Mouse (Mus musculus): ENCODE results near the gene Stx8. TPM values are rescaled to one million over a fixed set of nuclear protein-coding genes. Genes with fewer than 3 reads are reported as not detected.

The Stx8 gene
- polyA plus RNA-seq, 1 experiment from 2014 or later = 59.7 TPM

GRCm38 (mm10) chr11:68200500-68200899 lies 234.5 kb downstream of the Stx8 start:
- H3K9ac ChIP-seq = no peak overlapping the region
- H3K36me3 ChIP-seq = no peaks in the 10 kb centered on the region
- no peak overlapping the region for H3K27ac ChIP-seq
- H3K4me1 ChIP-seq (replicated peaks) = peaks cover 24% of the 10 kb centered on the region
- H3K9me3 ChIP-seq = no peaks in the 10 kb centered on the region
- no peaks in the 10 kb centered on the region for H3K27me3 ChIP-seq (replicated peaks)
- no peak overlapping the region for H3K4me2 ChIP-seq (replicated peaks)
- no peak for ATAC-seq
- H3K4me3 ChIP-seq (replicated peaks) = no peak overlapping the region
- 73% methylated on average over 4 of the region's 4 CpGs for WGBS

- H3K9me3 ChIP-seq = no peaks in the 10 kb centered on the region
- ATAC-seq = no peak
- H3K27me3 ChIP-seq (replicated peaks) = no peaks in the 10 kb centered on the region
- no peaks in the 10 kb centered on the region for H3K36me3 ChIP-seq
- H3K27ac ChIP-seq = no peak overlapping the region
- WGBS = 61% methylated on average over 1 of the region's 1 CpGs
- H3K4me1 ChIP-seq (replicated peaks) = peaks cover 18% of the 10 kb centered on the region
- no peak overlapping the region for H3K4me2 ChIP-seq (replicated peaks)
- H3K4me3 ChIP-seq (replicated peaks) = no peak overlapping the region
- no peak overlapping the region for H3K9ac ChIP-seq
Measured at GRCm38 (mm10) chr11:68201063-68201462, 235.1 kb downstream of the Stx8 start.

- H3K4me2 ChIP-seq (replicated peaks) = no peak overlapping the region
- WGBS = 88% methylated on average over 10 of the region's 10 CpGs
- peaks cover 12% of the 10 kb centered on the region for H3K4me1 ChIP-seq (replicated peaks)
- no peaks in the 10 kb centered on the region for H3K27me3 ChIP-seq (replicated peaks)
- no peak overlapping the region for H3K9ac ChIP-seq
- H3K36me3 ChIP-seq = no peaks in the 10 kb centered on the region
- ATAC-seq = no peak
- no peak overlapping the region; the same call in 1 of the 2 replicates for H3K27ac ChIP-seq
- H3K4me3 ChIP-seq (replicated peaks) = no peak overlapping the region
- H3K9me3 ChIP-seq = no peaks in the 10 kb centered on the region
Measured at GRCm38 (mm10) chr11:68201811-68202459, 235.9 kb downstream of the Stx8 start.

GRCm38 (mm10) chr11:68202561-68202960 lies 236.6 kb downstream of the Stx8 start:
- Histone ChIP-seq H3K27ac (no peak overlapping the region; the same call in 1 of the 2 replicates), H3K4me1 (replicated peaks) (peaks cover 12% of the 10 kb centered on the region), H3K4me3 (replicated peaks) (no peak overlapping the region), H3K9ac (no peak overlapping the region), H3K27me3 (replicated peaks) (no peaks in the 10 kb centered on the region), H3K4me2 (replicated peaks) (no peak overlapping the region), H3K9me3 (no peaks in the 10 kb centered on the region), H3K36me3 (no peaks in the 10 kb centered on the region)
- no peak for ATAC-seq
- WGBS = 71% methylated on average over 10 of the region's 10 CpGs

- Histone ChIP-seq H3K27ac (no peak overlapping the region), H3K9ac (no peak overlapping the region), H3K4me2 (replicated peaks) (no peak overlapping the region), H3K4me3 (replicated peaks) (no peak overlapping the region), H3K9me3 (no peaks in the 10 kb centered on the region), H3K36me3 (no peaks in the 10 kb centered on the region), H3K4me1 (replicated peaks) (peaks cover 19% of the 10 kb centered on the region), H3K27me3 (replicated peaks) (no peaks in the 10 kb centered on the region)
- WGBS = 54% methylated on average over 10 of the region's 10 CpGs
- ATAC-seq = no peak
Measured at GRCm38 (mm10) chr11:68203658-68204315, 237.8 kb downstream of the Stx8 start.

- Histone ChIP-seq H3K4me1 (replicated peaks) (peaks cover 22% of the 10 kb centered on the region), H3K27me3 (replicated peaks) (no peaks in the 10 kb centered on the region), H3K36me3 (no peaks in the 10 kb centered on the region), H3K27ac (peak overlapping the region; percentile 32; the same call in 1 of the 2 replicates), H3K4me3 (replicated peaks) (no peak overlapping the region), H3K9ac (no peak overlapping the region), H3K9me3 (no peaks in the 10 kb centered on the region), H3K4me2 (replicated peaks) (no peak overlapping the region)
- no peak for ATAC-seq
- WGBS = 62% methylated on average over 5 of the region's 5 CpGs
Measured at GRCm38 (mm10) chr11:68204407-68204806, 238.4 kb downstream of the Stx8 start.

GRCm38 (mm10) chr11:68205572-68206229 lies 239.7 kb downstream of the Stx8 start:
- no peaks in the 10 kb centered on the region for H3K27me3 ChIP-seq (replicated peaks)
- no peaks in the 10 kb centered on the region for H3K36me3 ChIP-seq
- no peak overlapping the region for H3K9ac ChIP-seq
- H3K4me2 ChIP-seq (replicated peaks) = no peak overlapping the region
- 88% methylated on average over 10 of the region's 10 CpGs for WGBS
- no peak overlapping the region for H3K27ac ChIP-seq
- H3K4me1 ChIP-seq (replicated peaks) = peaks cover 16% of the 10 kb centered on the region; the same call in 1 of the 2 replicates
- no peak for ATAC-seq
- H3K4me3 ChIP-seq (replicated peaks) = no peak overlapping the region
- no peaks in the 10 kb centered on the region for H3K9me3 ChIP-seq

GRCm38 (mm10) chr11:68208023-68208422 lies 242.0 kb downstream of the Stx8 start:
- Histone ChIP-seq H3K9ac (no peak overlapping the region), H3K27ac (peak overlapping the region; percentile 34; the same call in 1 of the 2 replicates), H3K4me1 (replicated peaks) (peaks cover 27% of the 10 kb centered on the region), H3K27me3 (replicated peaks) (no peaks in the 10 kb centered on the region), H3K4me2 (replicated peaks) (no peak overlapping the region), H3K36me3 (no peaks in the 10 kb centered on the region), H3K4me3 (replicated peaks) (no peak overlapping the region), H3K9me3 (no peaks in the 10 kb centered on the region)
- WGBS = 45% methylated on average over 2 of the region's 2 CpGs
- no peak for ATAC-seq

- no peak overlapping the region for H3K4me2 ChIP-seq (replicated peaks)
- peak overlapping the region; percentile 34 for H3K27ac ChIP-seq
- 68% methylated on average over 1 of the region's 1 CpGs for WGBS
- peaks cover 27% of the 10 kb centered on the region for H3K4me1 ChIP-seq (replicated peaks)
- H3K9ac ChIP-seq = no peak overlapping the region
- no peak for ATAC-seq
- no peak overlapping the region for H3K4me3 ChIP-seq (replicated peaks)
- H3K9me3 ChIP-seq = no peaks in the 10 kb centered on the region
- no peaks in the 10 kb centered on the region for H3K27me3 ChIP-seq (replicated peaks)
- no peaks in the 10 kb centered on the region for H3K36me3 ChIP-seq
Measured at GRCm38 (mm10) chr11:68208582-68208981, 242.6 kb downstream of the Stx8 start.

- H3K4me2 ChIP-seq (replicated peaks) = no peak overlapping the region
- H3K4me1 ChIP-seq (replicated peaks) = peaks cover 32% of the 10 kb centered on the region
- H3K9me3 ChIP-seq = no peaks in the 10 kb centered on the region
- peak overlapping the region; percentile 38; the same call in 1 of the 2 replicates for H3K27ac ChIP-seq
- no peak for ATAC-seq
- H3K9ac ChIP-seq = no peak overlapping the region
- no peaks in the 10 kb centered on the region for H3K36me3 ChIP-seq
- no peak overlapping the region for H3K4me3 ChIP-seq (replicated peaks)
- whole genome bisulfite sequencing = 81% methylated on average over 4 of the region's 4 CpGs
- no peaks in the 10 kb centered on the region for H3K27me3 ChIP-seq (replicated peaks)
Measured at GRCm38 (mm10) chr11:68209506-68209905, 243.5 kb downstream of the Stx8 start.

GRCm38 (mm10) chr11:68210714-68211113 lies 244.7 kb downstream of the Stx8 start:
- ATAC-seq = no peak
- Histone ChIP-seq H3K4me3 (replicated peaks) (no peak overlapping the region), H3K27me3 (replicated peaks) (no peaks in the 10 kb centered on the region), H3K4me1 (replicated peaks) (peaks cover 38% of the 10 kb centered on the region), H3K36me3 (no peaks in the 10 kb centered on the region), H3K4me2 (replicated peaks) (no peak overlapping the region), H3K9ac (peak overlapping the region; percentile 17; the same call in 1 of the 2 replicates), H3K27ac (no peak overlapping the region), H3K9me3 (no peaks in the 10 kb centered on the region)
- 96% methylated on average over 5 of the region's 5 CpGs for WGBS

GRCm38 (mm10) chr11:68211924-68212578 lies 246.1 kb downstream of the Stx8 start:
- Histone ChIP-seq H3K4me1 (replicated peaks) (peaks cover 48% of the 10 kb centered on the region), H3K27ac (peak overlapping the region; percentile 23; the same call in 1 of the 2 replicates), H3K4me3 (replicated peaks) (no peak overlapping the region), H3K9ac (no peak overlapping the region), H3K4me2 (replicated peaks) (no peak overlapping the region), H3K9me3 (no peaks in the 10 kb centered on the region), H3K36me3 (no peaks in the 10 kb centered on the region), H3K27me3 (replicated peaks) (no peaks in the 10 kb centered on the region)
- peak; percentile 45 for ATAC-seq
- WGBS = 29% methylated on average over 8 of the region's 8 CpGs

Measured in intestine, embryonic 15.5 days (tissue).